Mouse (Mus musculus) liver, embryonic 14.5 days (tissue): ENCODE measurements at regions not wholly inside any gene's neighbourhood (a gene's known extent, or its start where the extent isn't known, plus 50 kb on each side); places are given as distances from the start of the nearest gene placed in this dataset.

Source experiments
- CTCF ChIP-seq: IDR thresholded peaks from 2 replicates; pipeline ENCODE4 v1.5.1; 2016; ENCODE audit warnings: antibody characterized with exemption, low read depth, control low read depth
- EP300 ChIP-seq: IDR thresholded peaks from 2 replicates; pipeline ENCODE4 v1.6.1; 2016; ENCODE audit warnings: antibody characterized with exemption, low read depth

DNA sequence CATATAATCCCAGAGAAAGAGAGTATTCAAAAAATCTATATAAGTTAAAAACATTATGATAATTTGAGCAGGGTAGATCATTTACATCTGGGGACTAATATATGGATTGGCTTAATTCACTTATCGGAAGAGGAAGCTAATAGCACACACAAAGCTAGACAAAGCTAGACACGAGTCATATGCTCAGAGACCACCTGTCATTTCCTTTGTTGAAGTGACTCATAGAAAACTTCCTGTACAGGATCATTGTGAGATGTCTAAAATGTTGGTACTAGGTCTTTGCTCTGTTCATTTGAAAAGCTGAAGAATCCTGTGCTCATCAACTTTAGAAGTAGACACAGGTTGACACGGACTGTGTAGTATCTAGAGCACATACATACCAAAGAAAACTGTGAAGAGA is 101.5 kb downstream of the Ndfip2 start:
- TF ChIP-seq CTCF: no peak
- no peak for TF ChIP-seq EP300
